Mouse (Mus musculus) right cerebral cortex, postnatal 36 days (tissue): Measurements from ENCODE around the gene Tti1.

Source experiments
- DNase-seq, 2 experiments: peaks; one replicate each; pipeline ENCODE4 v3.0.0; 2022; ENCODE audit warnings: low spot score in 2 of 2, mixed read lengths in 1 of 2

Tti1 gene

DNA sequence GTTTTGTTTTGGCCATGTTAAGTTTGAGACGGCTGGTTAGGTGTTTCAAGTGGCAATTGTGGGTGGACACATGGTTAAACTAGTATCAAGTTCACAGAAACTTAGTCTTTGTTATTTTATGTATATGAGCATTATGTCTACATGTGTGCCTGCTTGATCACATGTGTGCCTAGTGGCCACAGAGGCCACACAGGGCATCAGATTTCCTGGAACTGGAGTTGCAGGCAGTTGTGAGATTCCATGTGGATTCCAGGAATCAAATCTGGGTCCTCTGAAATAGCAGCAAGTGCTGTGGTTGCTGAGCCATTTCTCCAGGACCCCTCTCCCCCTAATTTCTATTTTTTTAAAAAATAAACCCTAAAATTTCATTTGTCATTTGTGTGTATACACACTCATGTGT lies 11.4 kb upstream of the Tti1 start:
- no peak for DNase-seq

DNA sequence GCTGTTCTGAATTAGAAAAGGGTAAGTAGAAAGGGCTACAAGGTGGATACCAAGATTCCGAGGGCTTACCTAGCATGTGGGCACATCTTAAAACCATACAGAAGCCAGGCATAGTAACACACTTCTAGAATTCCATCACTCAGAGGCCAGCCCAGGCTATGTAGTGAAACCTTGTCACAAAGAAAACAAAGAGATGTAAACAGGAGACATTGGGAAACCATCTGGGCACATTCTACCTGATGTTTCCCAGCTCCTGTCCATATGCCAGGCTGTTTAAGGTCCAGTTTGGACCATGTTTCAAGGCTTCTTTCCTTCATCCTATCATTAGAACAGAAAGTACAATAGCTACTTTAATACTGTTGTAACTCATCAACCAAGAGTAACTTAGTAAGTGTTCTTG lies 9.3 kb upstream of the Tti1 start:
- DNase-seq, result no peak

- no peak for DNase-seq
Observed at GRCm38 (mm10) chr2:158036953-158037352, 8.7 kb upstream of the Tti1 start.

- no peak for DNase-seq
Observed at GRCm38 (mm10) chr2:158036408-158036807, 8.2 kb upstream of the Tti1 start.

DNA sequence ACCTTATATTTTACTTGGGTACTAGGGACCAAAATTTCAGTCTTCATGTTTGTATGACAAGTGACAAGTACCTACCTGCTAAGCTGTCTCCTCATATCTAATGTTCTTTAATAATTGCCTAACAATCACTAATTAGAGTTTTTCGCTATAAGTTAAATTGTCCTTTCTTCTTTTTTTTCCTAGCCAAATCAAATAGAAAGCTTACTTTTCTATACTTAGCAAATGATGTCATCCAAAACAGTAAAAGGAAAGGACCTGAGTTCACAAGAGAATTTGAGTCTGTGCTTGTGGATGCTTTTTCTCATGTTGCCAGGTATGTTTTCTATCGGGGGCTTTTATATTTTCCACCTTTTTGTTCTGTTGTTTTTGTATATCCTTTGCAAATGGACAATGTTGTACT lies 7.6 kb upstream of the Tti1 start:
- no peak for DNase-seq

- no peak for DNase-seq
Observed at GRCm38 (mm10) chr2:158030007-158030406, 1.8 kb upstream of the Tti1 start.

- no peak for DNase-seq
Observed at GRCm38 (mm10) chr2:158027855-158028353, 329 bp downstream of the Tti1 start.

- no peak for DNase-seq
Observed at GRCm38 (mm10) chr2:158017330-158017729, 10.9 kb downstream of the Tti1 start.

DNA sequence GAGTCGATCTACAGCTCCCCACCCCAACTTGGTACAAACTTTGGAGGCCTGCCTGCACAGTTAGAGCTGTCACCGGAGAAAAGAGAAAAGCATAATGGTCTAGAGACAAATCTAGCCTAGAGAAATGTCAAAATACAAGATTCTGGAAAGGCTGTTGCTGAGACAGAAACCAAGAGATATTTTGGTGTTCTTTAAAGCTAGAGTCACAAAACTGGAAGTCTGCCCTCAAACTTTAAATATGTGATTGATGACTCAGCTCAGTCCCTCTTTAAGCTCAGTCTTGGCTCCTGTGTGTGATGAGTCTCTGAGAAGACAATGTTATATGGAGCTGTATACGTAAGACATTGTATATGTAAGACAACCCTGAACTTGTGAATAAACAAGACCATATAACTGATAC lies 15.6 kb downstream of the Tti1 start:
- DNase-seq, result no peak

DNA sequence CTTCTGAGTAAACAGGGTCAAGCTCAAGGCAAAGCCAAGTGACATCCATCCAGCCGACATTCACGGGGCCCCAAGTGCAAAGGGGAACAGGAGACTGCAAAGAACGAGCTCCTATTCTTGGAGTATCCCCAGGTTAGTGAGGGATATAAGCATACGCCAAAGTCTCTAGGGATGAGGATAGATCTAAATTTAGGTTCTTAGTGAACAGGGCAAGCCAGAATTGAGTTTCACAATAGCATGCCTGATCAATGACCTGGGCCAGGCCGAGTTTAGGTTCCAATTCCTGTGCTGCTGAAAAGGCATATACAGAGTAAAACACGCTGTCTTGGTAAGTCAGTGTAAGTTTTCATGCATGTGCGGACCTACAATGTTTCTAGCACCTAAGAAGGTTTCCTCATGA lies 18.9 kb downstream of the Tti1 start:
- DNase-seq, result no peak

GRCm38 (mm10) chr2:158005641-158006040 lies 22.6 kb downstream of the Tti1 start:
- no peak for DNase-seq

- no peak for DNase-seq
Observed at GRCm38 (mm10) chr2:158004620-158005019, 23.6 kb downstream of the Tti1 start.

- no peak for DNase-seq
Observed at GRCm38 (mm10) chr2:157998817-157999216, 29.4 kb downstream of the Tti1 start.

- no peak for DNase-seq
Observed at GRCm38 (mm10) chr2:157992501-157992900, 35.7 kb downstream of the Tti1 start.

GRCm38 (mm10) chr2:157991026-157991425 lies 37.2 kb downstream of the Tti1 start:
- DNase-seq, result no peak

DNA sequence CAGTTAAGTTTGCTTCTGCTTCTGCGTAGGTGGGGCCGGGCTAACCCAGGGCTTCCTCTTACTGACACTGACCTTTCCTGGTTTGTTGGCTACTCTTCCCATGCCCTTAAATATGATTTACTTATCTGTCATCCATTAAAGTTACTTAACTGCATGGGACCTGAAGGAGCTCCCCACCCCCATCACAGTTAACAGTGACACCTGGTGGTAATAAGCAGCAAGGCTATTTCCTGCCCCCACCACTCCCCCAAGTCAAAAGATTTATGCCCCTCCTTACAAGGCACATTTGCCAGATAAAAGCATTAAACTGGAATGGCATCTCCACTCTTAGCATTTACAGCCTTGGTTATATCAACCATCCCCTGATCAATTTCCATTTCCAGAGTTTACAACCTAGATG lies 38.3 kb downstream of the Tti1 start:
- no peak for DNase-seq

DNA sequence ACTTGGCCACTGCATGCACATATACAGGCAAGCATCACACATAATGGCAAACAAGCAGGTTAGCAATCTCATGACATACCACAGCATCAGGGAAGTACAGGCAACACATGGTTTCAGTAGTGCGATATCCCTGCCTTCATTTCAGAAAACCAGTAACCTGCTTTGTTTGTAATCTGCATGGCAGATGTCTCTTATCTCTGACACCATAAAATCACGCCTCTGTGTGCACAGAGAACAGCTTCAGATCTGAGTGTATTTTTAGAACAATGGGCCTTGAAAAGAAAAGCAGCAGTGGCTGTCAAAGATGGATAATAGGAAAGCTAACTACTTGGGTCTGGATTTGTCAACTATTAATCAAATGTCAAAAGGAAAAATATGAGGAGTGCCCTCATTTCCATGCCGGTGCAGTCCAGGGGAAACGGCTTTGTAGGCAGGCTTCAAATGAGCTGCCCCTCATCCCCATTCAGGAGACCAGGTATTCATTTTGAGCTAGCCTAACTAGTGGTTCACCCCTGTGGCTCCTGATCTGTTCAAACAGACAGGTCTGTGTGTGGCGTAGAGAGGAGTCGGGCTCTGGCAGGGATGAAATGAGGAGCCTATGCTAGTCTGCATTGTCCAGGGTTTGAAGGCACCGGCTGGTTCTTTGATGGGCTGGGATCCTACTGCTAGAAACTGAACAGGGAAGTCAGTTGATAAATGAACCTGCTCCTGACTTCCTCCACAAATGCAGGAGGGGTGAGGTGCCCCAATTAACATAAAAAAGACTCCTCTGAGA lies 39.6 kb downstream of the Tti1 start:
- DNase-seq, result no peak

DNA sequence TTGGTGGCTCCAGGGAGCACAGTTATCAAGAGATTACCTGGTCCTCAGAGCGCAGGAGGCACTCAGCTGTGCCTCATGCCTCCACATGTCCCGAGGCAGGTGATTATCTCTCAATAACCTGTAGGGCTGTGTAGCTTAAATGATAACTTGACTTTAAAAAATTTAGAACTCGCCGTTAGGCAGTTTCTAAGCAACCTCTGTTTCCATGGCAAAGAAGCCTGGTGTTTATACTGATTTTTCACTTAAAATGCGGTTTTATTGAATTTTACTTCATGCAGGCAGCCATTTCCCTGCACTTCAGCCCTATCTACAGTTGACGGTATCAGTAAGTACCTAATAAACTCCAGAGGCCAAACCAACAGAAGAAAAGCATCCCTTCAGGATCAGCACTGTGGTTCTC lies 42.0 kb downstream of the Tti1 start:
- DNase-seq, result no peak

GRCm38 (mm10) chr2:157985611-157986010 lies 42.6 kb downstream of the Tti1 start:
- DNase-seq, result no peak

DNA sequence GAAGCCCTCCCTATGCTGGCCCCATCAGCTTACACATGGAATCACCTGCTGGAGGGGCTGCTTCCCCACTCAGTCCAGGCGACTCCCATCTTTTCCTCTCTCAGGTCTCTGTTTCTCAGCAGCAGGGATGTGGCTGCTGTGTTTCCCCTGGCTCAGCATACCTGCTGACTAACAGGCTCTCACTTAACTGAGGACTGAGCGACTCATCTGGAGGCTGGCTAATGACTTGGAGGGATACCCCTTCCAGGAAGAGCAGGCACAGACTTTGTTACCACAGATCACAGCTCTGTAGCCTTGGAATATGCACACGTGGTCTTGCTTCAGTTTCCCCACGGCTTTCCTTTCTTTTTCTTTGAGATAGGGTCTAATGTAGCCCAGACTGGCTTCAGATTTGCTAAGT lies 45.0 kb downstream of the Tti1 start:
- DNase-seq, result no peak

DNA sequence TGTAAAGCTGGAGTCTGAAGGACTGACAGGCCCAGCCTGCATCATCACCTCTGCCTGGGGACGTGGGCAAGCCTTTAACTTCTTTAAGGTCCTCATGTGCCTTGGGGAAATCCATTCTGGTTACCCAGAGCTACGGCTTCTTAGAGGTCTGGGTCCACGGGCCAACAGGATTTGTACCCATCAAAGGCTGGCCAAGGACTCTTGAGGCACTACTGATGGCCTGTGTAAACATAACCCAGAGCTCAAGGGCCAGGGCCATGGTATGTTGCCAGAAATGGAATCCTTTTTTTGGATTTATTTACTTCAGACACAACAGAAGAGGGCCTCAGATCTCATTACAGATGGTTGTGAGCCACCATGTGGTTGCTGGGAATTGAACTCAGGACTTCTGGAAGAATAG lies 45.5 kb downstream of the Tti1 start:
- no peak for DNase-seq

DNA sequence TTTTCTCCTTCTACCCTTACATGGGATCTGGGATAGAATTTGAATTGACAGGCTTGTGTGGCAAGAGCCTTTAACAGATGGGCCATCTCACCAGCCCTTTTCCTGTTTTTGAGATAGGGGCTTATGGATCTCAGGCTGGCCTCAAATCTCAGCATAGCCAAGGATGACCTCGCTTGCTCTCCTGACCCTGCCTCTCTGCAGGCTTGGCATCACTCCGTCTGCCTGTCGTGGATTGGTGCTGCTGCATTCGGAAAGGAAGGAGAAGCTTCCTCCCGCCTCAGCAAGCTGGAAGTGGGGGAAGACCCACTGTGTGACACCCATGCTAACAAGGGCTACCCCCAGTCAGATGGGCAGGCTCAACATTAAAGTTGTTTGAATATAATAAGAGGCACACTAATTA lies 49.0 kb downstream of the Tti1 start:
- DNase-seq, result no peak

GRCm38 (mm10) chr2:157975595-157975994 lies 52.6 kb downstream of the Tti1 start:
- DNase-seq, result no peak
